Mouse (Mus musculus): ENCODE results near the gene Copb2. TPM values are rescaled to one million over a fixed set of nuclear protein-coding genes. Genes with fewer than 3 reads are reported as not detected.

Gene Copb2
- 134 and 157 TPM in 2 replicates for polyA plus RNA-seq (2014; fragmentation: Nextera tagmentation; extraction: Ambion mirVana)

GRCm38 (mm10) chr9:98563137-98564126, at the start of gene Copb2:
Copb2 (plus strand) TSS chr9:98563721.
- Histone ChIP-seq H3K9ac (ENCODE audit: low read depth, low read length) (peak within 1 kb of the TSS; percentile 96), H3K4me1 (replicated peaks; ENCODE audit: control insufficient read depth, insufficient read depth, low read length) (peaks cover 14% of the 10 kb centered on the region), H3K36me3 (ENCODE audit: control insufficient read depth, insufficient read depth, low read length) (peaks cover 3% of the 10 kb centered on the region; the same call in 1 of the 2 replicates), H3K4me2 (peak within 1 kb of the TSS; percentile 75), H3K9me3 (ENCODE audit: control insufficient read depth, low read length) (no peaks in the 10 kb centered on the region), H3K4me3 (ENCODE audit: low read depth, low read length) (peak within 1 kb of the TSS; percentile 97), H3K27ac (ENCODE audit: low read depth, low read length) (peak within 1 kb of the TSS; percentile 75), H3K27me3 (replicated peaks; ENCODE audit: control insufficient read depth, insufficient read depth, low read length) (no peaks in the 10 kb centered on the region)
- DNase-seq (ENCODE audit: low spot score) (peak; percentile 97), ATAC-seq (replicated peaks; ENCODE audit: low FRiP score) (peak; percentile 99)
- WGBS: under 1% methylated on average over 76 of the region's 76 CpGs

DNA sequence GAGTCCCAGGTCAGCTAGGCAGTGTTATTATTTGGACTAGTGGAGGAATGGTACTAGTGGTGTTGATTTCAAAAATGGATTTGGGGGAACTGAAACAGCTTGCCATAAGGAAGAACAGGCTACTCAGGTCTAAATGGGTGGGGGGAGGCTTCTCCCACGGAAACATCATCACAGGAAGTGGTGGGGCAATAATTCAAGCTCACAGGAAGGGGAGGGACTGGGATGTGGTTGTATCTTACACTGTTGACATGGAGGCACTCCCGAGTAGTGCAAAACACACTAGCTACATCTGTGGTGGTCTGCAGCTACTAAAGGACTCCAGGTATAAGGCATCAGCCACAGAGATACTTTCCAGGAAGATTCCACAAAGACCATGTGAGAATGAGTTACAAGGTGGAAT, 39.6 kb upstream of the Copb2 start:
- no peaks in the 10 kb centered on the region for H3K4me1 ChIP-seq (replicated peaks; ENCODE audit: control insufficient read depth, insufficient read depth, low read length)
- H3K27ac ChIP-seq (ENCODE audit: low read depth, low read length): no peak overlapping the region
- H3K9me3 ChIP-seq (ENCODE audit: control insufficient read depth, low read length): no peaks in the 10 kb centered on the region
- H3K4me2 ChIP-seq: no peak overlapping the region
- DNase-seq (ENCODE audit: low spot score) (no peak), ATAC-seq (replicated peaks; ENCODE audit: low FRiP score) (no peak)
- H3K27me3 ChIP-seq (replicated peaks; ENCODE audit: control insufficient read depth, insufficient read depth, low read length): no peaks in the 10 kb centered on the region
- H3K4me3 ChIP-seq (ENCODE audit: low read depth, low read length): no peak overlapping the region
- 36% methylated on average over 2 of the region's 2 CpGs for WGBS
- H3K36me3 ChIP-seq (ENCODE audit: control insufficient read depth, insufficient read depth, low read length): no peaks in the 10 kb centered on the region
- H3K9ac ChIP-seq (ENCODE audit: low read depth, low read length): no peak overlapping the region

DNA sequence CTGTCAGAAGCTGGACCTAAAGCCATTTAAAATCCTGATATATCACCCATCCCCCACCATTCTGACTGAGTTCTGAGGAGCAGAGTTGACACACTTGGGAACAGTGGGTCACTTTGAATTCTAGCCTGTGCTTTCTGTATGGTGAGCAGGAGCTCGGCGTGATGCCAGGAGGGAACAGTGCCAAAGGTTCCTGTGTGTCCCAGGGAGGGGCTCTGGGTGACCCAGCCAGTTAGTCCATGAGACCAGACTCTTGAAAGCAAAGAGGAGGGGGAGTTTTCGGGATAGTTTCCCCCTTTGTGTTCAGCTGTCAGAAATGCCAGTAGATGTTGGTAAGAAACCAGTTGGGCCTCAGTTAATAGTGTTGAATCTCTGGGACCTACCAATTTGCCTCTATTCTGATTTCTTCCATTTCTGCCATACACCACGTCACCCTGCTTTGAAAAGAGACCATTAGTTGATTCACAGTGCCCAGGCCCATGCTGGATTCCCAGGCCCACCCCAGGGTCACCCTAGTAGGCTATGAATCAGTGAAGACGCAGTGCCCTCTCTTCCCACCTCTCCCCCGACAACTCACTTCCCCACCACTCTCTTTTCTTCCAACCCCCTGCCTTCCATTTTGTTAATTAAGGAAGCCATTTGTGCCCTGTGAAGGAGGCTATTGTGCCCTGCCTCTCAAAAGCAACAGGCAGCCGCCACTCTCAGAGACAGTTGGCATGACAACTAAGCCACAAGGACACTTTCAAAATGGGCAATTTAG, 38.6 kb upstream of the Copb2 start:
- DNase-seq (ENCODE audit: low spot score) (no peak), ATAC-seq (replicated peaks; ENCODE audit: low FRiP score) (no peak)
- Histone ChIP-seq H3K9me3 (ENCODE audit: control insufficient read depth, low read length) (no peaks in the 10 kb centered on the region), H3K4me3 (ENCODE audit: low read depth, low read length) (no peak overlapping the region), H3K9ac (ENCODE audit: low read depth, low read length) (no peak overlapping the region), H3K27me3 (replicated peaks; ENCODE audit: control insufficient read depth, insufficient read depth, low read length) (no peaks in the 10 kb centered on the region), H3K4me1 (replicated peaks; ENCODE audit: control insufficient read depth, insufficient read depth, low read length) (no peaks in the 10 kb centered on the region), H3K36me3 (ENCODE audit: control insufficient read depth, insufficient read depth, low read length) (no peaks in the 10 kb centered on the region), H3K4me2 (no peak overlapping the region), H3K27ac (ENCODE audit: low read depth, low read length) (no peak overlapping the region)
- 77% methylated on average over 7 of the region's 7 CpGs for WGBS

DNA sequence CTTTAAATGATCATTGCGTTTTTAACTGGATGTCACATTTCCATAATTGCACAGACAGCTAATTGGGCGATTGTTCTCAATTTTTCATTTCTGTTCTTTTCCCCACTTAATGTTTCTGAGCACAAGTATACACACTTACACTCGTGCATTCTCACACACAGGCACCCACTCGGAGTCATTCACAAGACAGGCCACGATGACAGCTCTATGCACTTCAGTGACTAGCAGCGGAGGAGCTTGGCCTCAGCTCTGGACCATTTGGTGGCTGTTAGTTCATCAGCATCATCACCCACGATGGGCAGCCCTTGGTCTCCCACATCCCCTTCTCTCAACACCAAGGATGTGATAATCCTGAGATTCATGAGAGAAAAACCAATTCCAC, 38.0 kb upstream of the Copb2 start:
- DNase-seq (ENCODE audit: low spot score) (no peak), ATAC-seq (replicated peaks; ENCODE audit: low FRiP score) (no peak)
- no peak overlapping the region for H3K27ac ChIP-seq (ENCODE audit: low read depth, low read length)
- no peak overlapping the region for H3K4me3 ChIP-seq (ENCODE audit: low read depth, low read length)
- no peak overlapping the region for H3K9ac ChIP-seq (ENCODE audit: low read depth, low read length)
- WGBS: 80% methylated on average over 7 of the region's 7 CpGs
- H3K4me2 ChIP-seq: no peak overlapping the region
- H3K36me3 ChIP-seq (ENCODE audit: control insufficient read depth, insufficient read depth, low read length): no peaks in the 10 kb centered on the region
- no peaks in the 10 kb centered on the region for H3K9me3 ChIP-seq (ENCODE audit: control insufficient read depth, low read length)
- no peaks in the 10 kb centered on the region for H3K27me3 ChIP-seq (replicated peaks; ENCODE audit: control insufficient read depth, insufficient read depth, low read length)
- H3K4me1 ChIP-seq (replicated peaks; ENCODE audit: control insufficient read depth, insufficient read depth, low read length): no peaks in the 10 kb centered on the region

DNA sequence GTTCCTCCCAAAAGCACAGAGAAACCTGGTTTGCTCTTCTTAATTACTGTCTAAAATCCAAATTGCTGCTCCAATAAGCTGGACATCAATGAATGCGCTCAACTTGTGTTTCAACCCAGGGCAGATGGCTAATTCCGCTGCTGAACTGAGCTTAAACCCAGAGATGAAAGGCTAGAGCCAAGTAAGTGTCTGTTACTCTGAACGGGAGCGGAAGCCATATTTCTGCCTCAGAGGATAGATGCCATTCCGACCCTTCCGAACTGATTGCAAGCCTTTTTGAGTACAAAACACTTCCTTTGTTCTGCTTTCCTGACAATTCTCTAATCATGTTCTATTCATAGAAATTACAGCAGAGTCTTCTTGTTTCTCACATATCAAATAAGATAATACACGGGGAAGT, 36.3 kb upstream of the Copb2 start:
- Histone ChIP-seq H3K27me3 (replicated peaks; ENCODE audit: control insufficient read depth, insufficient read depth, low read length) (no peaks in the 10 kb centered on the region), H3K4me3 (ENCODE audit: low read depth, low read length) (no peak overlapping the region), H3K4me2 (no peak overlapping the region), H3K9ac (ENCODE audit: low read depth, low read length) (no peak overlapping the region), H3K36me3 (ENCODE audit: control insufficient read depth, insufficient read depth, low read length) (no peaks in the 10 kb centered on the region), H3K9me3 (ENCODE audit: control insufficient read depth, low read length) (no peaks in the 10 kb centered on the region), H3K27ac (ENCODE audit: low read depth, low read length) (no peak overlapping the region), H3K4me1 (replicated peaks; ENCODE audit: control insufficient read depth, insufficient read depth, low read length) (no peaks in the 10 kb centered on the region)
- 80% methylated on average over 7 of the region's 7 CpGs for WGBS
- DNase-seq (ENCODE audit: low spot score): no peak
- no peak for ATAC-seq (replicated peaks; ENCODE audit: low FRiP score)

DNA sequence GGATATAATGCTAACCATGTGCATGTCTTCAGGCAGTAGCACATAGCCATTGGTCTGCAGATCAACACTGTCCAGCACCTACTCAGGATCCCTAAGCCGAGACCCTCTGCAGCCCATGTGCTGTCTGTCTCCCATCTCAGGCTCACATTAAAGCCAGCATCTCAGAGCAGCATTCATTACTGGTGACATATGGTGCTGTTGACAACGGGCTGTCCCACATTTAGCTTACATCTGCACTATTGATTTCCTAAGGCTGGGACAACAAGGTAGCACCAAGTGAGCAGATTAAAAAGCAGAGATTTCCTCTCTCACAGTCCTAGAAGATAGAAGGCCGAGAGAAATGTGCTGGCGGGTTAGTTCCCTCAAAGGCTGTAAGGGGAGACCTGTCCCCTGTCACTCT, 33.7 kb upstream of the Copb2 start:
- H3K27ac ChIP-seq (ENCODE audit: low read depth, low read length): no peak overlapping the region
- no peaks in the 10 kb centered on the region for H3K36me3 ChIP-seq (ENCODE audit: control insufficient read depth, insufficient read depth, low read length)
- H3K4me2 ChIP-seq: no peak overlapping the region
- no peaks in the 10 kb centered on the region for H3K9me3 ChIP-seq (ENCODE audit: control insufficient read depth, low read length)
- no peaks in the 10 kb centered on the region for H3K4me1 ChIP-seq (replicated peaks; ENCODE audit: control insufficient read depth, insufficient read depth, low read length)
- H3K9ac ChIP-seq (ENCODE audit: low read depth, low read length): no peak overlapping the region
- no peaks in the 10 kb centered on the region for H3K27me3 ChIP-seq (replicated peaks; ENCODE audit: control insufficient read depth, insufficient read depth, low read length)
- 71% methylated on average over 4 of the region's 4 CpGs for WGBS
- H3K4me3 ChIP-seq (ENCODE audit: low read depth, low read length): no peak overlapping the region
- no peak for DNase-seq (ENCODE audit: low spot score)
- ATAC-seq (replicated peaks; ENCODE audit: low FRiP score): no peak

DNA sequence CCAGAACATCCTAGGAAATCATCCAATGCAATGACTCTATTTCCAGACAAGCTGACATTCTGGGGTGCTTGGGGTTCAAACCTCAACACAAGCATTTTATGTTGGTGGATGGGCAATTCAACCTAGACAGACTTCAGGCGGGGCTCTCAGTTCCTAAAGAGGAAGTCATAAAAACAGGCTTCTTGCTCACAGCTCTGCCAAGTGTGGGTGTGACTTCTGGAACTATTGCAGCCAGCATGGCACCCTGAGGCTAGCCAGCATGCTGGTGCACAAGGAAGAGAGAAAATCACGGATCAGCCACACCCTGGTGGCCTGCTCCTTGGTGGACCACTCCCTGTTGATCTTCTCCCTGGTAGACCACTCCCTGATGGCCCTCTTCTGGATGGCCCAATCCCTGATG, 32.5 kb upstream of the Copb2 start:
- H3K4me2 ChIP-seq: no peak overlapping the region
- DNase-seq (ENCODE audit: low spot score): no peak
- no peak overlapping the region for H3K27ac ChIP-seq (ENCODE audit: low read depth, low read length)
- ATAC-seq (replicated peaks; ENCODE audit: low FRiP score): no peak
- no peak overlapping the region for H3K4me3 ChIP-seq (ENCODE audit: low read depth, low read length)
- H3K27me3 ChIP-seq (replicated peaks; ENCODE audit: control insufficient read depth, insufficient read depth, low read length): no peaks in the 10 kb centered on the region
- H3K4me1 ChIP-seq (replicated peaks; ENCODE audit: control insufficient read depth, insufficient read depth, low read length): no peaks in the 10 kb centered on the region
- WGBS: 42% methylated on average over 2 of the region's 2 CpGs
- H3K9ac ChIP-seq (ENCODE audit: low read depth, low read length): no peak overlapping the region
- no peaks in the 10 kb centered on the region for H3K9me3 ChIP-seq (ENCODE audit: control insufficient read depth, low read length)
- no peaks in the 10 kb centered on the region for H3K36me3 ChIP-seq (ENCODE audit: control insufficient read depth, insufficient read depth, low read length)

- Histone ChIP-seq H3K4me2 (no peak overlapping the region), H3K36me3 (ENCODE audit: control insufficient read depth, insufficient read depth, low read length) (no peaks in the 10 kb centered on the region), H3K27me3 (replicated peaks; ENCODE audit: control insufficient read depth, insufficient read depth, low read length) (no peaks in the 10 kb centered on the region), H3K4me3 (ENCODE audit: low read depth, low read length) (no peak overlapping the region), H3K27ac (ENCODE audit: low read depth, low read length) (no peak overlapping the region), H3K9me3 (ENCODE audit: control insufficient read depth, low read length) (no peaks in the 10 kb centered on the region), H3K9ac (ENCODE audit: low read depth, low read length) (no peak overlapping the region), H3K4me1 (replicated peaks; ENCODE audit: control insufficient read depth, insufficient read depth, low read length) (no peaks in the 10 kb centered on the region)
- WGBS: 57% methylated on average over 4 of the region's 4 CpGs
- no peak for DNase-seq (ENCODE audit: low spot score)
- ATAC-seq (replicated peaks; ENCODE audit: low FRiP score): no peak; the same call in 1 of the 2 replicates
Observed at GRCm38 (mm10) chr9:98534675-98535280, 28.7 kb upstream of the Copb2 start.
